Mouse (Mus musculus): ENCODE measurements at regions not wholly inside any gene's neighbourhood (a gene's known extent, or its start where the extent isn't known, plus 50 kb on each side); places are given as distances from the start of the nearest gene placed in this dataset.

DNA sequence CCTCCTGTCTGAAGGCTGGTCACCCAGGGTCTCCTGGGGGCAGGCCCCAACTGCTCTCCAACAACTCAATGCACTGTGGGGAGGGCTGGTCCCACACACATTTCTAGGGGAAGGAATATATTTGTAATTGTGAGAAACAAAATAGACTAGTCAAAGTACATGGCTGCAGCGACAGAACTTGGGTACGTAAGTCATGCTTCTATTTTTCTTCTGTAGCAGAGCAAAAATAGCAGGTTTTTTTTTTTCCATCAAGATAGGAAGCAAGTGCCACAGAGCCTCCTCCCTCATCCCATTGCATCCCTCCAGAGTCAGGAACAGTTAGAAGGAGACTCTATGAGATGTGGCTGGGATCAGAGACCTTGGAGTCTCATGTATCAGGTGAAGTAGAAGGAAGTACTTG is 124.9 kb upstream of the Tnr start:
- intact Hi-C loops (cut with DNase I): loop anchor here (5.0 to 10.0 kb wide), 4 partner anchors 124 to 786 kb away; partner anchors contain the start of gene Tnr
- DNase-seq: no peak

DNA sequence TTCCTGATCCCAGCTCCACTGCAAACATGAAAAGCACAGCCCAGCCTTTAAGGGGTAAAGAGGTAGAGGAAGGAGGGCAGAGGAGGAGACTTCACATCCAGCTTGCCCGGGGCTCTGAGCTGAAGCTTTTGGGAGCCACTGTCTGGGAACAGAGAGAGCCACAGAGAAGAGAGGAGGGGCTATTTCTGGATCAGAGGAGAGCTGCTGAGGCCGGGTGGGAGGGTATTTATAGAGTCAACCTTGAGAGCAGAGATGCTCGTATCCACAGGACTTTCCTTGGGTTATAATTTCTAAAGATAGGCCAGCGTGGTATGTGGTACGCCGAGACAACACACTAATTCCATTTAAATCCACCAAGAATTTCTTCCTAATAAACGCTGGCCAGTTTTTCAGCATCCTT is 117.3 kb upstream of the Tnr start:
- DNase-seq: no peak

DNA sequence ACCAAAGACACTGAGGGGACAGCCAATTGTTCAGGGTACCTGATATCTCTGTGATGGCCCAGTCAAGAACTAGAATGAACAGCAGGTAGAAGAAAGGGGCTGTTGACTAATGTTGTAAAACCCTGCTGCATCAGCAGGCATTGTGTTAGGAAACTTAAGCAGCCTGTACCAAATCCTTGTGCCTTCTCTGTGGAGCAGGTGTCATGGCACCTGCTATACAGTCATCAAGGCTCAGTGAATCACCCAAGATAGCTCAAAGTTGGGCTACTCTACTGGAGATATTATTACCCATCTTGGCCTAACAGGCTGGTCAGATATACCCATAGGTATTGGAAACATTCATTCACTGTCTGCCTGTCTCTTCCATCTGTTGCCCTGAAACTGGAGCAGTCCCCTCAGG is 116.8 kb upstream of the Tnr start:
- intact Hi-C loops (cut with DNase I): no loop called here

More for the DNA sequence above, 117.3 kb upstream of the Tnr start:
- intact Hi-C loops (cut with DNase I): no loop called here

DNA sequence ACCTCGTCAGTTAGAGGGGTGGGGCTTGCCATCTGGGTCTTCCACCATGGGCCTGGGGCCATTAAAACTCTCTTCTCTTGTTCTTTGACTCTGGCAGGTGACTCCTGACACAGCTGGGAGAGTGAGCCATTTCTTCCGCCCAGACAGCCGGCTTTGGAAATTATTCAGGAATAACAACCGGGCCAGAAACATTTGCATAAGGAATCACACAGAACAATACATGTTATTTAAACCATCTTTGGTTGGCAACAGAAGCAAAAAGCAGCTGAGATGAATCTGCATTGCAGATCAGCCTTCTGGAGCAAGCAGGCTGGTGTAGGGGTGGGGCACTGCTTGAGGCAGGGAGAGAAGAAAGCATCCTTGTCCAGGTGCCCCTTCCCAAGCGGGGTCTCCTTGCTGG is 110.2 kb upstream of the Tnr start:
- intact Hi-C loops (cut with DNase I): no loop called here

More for the DNA sequence above, 116.8 kb upstream of the Tnr start:
- DNase-seq: no peak

DNA sequence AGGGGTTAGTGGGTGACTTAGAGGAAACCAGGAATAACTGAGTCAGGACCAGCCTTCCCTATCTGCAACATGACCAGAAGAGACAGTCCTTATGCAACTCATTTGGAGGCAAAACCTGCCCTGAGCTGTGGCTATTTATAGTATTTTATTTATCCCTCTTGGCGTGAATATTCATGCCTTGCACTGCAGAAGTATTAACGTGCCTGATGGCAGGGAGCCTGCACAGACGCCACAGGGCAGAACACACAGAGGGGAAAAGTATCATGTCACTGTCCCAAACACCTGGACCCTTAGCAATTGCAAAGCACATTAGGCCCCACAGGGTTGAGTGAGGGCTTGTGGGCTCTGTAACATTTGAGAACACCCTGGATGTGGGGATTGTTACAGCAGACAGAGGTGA is 107.9 kb upstream of the Tnr start:
- intact Hi-C loops (cut with DNase I): no loop called here

More for the DNA sequence above, 110.2 kb upstream of the Tnr start:
- no peak for DNase-seq

GRCm38 (mm10) chr1:159417176-159417575 is 106.4 kb upstream of the Tnr start:
- no peak for DNase-seq
- intact Hi-C loops (cut with DNase I): no loop called here

More for the DNA sequence above, 107.9 kb upstream of the Tnr start:
- peak; percentile 22 to 24 for DNase-seq

DNA sequence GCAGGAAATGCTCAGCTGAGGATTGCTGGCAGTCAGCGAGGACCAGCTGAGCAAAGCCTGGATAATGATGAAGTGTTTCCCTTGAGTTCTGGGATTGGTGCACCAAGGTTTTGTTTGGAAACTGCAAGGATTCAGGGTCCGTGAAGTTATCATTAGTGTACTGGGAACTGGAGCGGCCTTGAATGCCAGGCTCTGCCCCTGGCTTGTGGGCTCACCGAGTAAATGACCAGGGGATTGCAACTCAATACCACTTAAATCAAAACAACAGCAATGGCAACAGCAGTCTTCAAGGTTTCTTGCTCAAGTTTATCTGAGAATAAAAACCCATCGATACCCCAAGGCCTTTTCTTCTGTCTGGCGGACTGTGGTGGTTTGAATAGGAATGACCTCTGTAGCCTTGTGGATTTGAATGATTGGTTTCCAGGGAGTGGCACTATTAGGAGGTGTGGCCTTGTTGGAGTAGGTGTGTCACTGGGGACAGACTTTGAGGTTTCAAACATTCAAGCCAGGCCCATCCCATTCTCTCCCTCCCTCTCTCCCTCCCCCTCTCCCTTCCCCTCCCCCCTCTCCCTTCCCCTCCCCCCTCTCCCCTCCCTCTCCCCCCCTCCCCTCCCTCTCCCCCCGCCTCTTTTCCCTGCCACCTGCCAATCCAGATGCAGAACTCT is 104.1 kb upstream of the Tnr start:
- intact Hi-C loops (cut with DNase I): no loop called here
- DNase-seq: no peak

DNA sequence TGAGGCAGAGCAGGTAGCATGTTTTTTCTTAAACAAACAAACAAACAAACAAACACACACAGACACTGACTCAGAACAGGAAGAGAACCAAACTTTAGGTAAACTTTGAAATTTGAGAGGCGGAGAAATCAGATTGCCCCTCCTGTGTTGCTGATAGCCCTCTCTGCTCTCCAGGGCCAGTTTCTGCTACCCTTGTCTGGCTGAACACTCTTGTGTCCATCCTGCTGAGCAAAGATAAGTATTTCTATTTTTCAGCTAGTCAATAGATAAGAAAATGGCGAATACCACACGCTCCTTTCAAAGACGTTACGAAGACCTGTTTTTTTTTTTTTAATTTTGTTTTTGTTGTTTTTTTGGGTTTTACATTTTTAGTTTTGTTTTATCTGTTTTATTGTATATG is 103.4 kb upstream of the Tnr start:
- intact Hi-C loops (cut with DNase I): no loop called here
- DNase-seq: no peak

DNA sequence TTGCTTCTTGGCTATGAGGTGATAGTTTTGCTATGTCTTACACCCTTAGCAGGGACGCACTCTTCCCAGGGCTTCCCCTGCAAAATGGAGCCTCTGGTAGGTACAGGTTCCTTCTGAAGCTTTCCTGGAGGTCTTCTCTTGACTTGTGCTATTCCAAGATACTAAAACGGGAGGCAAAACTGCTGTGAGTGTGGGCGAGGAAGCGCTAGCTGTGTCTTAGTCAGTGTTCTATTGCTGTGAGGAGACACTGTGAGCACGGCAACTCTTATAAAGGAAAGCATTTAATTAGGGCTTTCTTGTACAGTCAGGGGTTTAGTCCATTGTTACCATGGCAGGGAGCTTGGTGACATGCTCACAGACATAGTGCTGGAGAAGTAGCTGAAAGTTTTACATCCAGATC is 99.9 kb upstream of the Tnr start:
- no peak for DNase-seq
- intact Hi-C loops (cut with DNase I): no loop called here

DNA sequence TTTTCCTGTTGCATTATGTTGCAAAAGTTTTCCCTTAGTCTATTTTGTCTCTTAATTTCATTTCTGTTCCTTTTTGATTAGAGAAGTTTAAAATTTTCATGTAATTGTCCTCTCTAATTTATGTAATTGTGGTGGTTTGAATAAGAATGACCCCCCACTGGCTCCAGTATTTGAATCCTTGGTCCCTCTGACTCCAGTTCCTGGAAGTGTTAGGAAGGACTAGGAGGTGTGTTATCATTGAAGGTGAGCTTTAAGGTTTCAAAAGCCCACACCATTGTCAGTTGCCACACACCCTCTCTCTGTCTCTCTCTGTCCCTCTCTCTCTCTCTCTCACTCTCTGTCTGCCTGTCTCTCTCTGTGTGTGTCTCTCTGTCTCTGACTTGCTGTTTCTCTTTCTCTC is 93.6 kb upstream of the Tnr start:
- intact Hi-C loops (cut with DNase I): no loop called here
- DNase-seq: no peak

DNA sequence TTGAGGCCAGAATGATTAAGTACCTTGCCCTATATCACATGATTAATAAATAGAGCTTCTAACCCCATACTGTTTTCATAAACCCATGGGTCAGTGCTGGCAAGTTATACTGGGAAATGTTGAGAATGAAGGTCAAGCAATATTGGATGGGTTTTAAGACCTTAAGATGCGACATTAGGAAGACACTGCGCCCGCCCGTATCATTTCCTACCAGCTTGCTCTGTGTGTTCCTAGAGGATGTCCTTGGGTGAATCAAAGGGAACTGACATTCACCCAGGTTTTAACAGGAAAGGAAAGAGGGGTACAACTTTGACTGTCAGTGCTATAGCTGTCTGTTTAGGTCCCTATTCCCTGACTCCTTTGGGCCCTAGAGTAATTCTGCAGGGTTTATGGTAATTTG is 90.0 kb upstream of the Tnr start:
- DNase-seq: no peak
- intact Hi-C loops (cut with DNase I): no loop called here

DNA sequence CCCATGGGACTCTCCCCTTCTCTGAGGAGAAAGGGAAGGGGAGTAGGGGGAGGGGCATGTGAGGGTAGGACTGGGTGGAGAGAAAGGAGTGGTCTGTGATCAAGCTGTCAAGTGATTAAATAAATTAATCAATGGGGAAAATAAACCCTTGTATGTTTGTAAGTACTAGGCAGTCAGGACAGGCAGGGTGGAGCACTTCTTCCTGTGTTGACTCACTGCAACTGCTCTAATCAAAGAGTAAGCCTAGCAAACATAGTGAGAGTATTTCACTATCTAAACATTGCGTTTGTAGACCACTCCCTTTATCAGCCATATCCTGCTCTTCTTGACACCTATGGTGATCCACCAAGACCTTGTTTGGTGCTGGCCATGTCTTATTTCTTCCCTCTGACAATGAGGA is 82.8 kb upstream of the Tnr start:
- intact Hi-C loops (cut with DNase I): no loop called here

GRCm38 (mm10) chr1:159444093-159444492 is 79.5 kb upstream of the Tnr start:
- no peak for DNase-seq
- intact Hi-C loops (cut with DNase I): no loop called here

More for the DNA sequence above, 82.8 kb upstream of the Tnr start:
- no peak for DNase-seq

DNA sequence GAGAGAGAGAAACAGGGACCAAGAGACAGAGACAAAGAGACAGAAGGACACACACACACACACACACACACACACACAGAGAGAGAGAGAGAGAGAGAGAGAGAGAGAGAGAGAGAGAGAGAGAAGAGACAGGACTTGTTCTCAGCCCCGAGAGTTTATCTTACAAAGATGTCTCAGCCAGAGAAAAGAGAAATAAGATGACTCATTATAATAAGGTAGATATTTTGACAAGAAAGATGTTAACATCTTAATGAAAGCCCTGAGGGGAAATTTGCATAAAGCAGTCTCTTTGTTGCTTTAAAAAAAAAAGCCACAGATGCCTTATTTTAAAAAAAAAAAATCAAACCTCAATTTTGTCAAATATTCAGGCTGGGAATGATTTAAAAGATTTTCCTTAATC is 78.1 kb upstream of the Tnr start:
- intact Hi-C loops (cut with DNase I): no loop called here
- DNase-seq: no peak

DNA sequence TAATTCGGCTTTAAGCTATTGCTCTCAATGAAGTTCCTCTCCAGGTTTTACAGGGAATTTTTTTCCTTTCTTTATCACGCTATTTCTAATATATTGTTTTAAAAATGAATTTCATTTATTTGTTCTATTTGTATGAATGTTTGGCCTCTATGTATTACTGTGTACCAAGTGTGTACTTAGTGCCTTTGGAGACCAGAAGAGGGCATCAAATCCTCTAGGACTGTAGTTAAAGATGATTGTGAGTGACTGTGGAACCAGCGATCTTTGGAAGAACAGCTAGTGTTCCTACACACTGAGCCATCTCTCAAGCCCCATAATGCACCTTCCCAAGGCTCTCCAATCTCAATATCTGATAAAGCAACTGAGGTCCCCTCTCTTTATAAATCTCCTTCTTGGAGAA is 72.1 kb upstream of the Tnr start:
- intact Hi-C loops (cut with DNase I): no loop called here
- DNase-seq: no peak

DNA sequence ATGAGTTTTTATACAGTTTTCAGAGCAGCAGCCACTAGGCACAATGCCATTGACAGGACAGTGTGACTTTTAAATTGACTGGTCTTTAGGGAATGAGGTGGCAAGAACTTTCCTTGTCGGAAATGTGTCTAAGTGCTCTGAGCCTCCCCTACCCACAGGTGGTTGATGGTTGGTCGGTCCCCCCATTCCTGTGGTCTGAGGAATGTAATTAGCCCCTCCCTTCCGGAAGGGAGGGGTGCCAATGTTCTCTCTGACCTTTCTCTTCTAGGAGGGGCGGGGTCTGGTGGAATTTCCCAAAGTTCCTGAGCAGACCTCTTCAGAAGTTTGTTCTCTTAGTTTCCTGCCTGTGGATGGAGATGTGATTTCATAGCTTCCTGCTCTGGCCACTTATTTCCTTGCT is 62.7 kb upstream of the Tnr start:
- intact Hi-C loops (cut with DNase I): no loop called here
- no peak for DNase-seq

DNA sequence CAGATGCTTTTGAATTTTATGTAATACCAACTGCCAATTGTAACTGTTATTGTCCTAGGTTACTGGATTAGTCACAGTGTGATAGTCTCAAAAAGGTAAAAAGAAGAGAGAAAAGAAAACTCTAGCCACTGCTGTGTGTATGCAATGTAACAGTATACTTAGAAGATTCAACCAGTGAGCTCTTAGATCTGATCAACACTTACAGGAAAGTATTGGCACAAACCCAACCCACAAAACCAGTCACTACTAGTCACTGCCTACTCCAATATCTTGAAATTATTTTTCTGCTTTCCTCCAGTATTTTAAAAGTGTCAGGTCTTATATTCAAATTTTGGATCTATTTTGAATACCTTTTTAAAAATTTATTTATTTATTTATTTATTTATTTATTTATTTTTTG is 52.6 kb upstream of the Tnr start:
- intact Hi-C loops (cut with DNase I): no loop called here
- DNase-seq: no peak

Data from heart, postnatal 14 days (tissue).